Mouse (Mus musculus) right cerebral cortex, adult 2 months (tissue): Measurements from ENCODE around the gene Tex14.
"Not testable (repeated sequence)": the region's sequence is repeated elsewhere in the genome, so short reads cannot be mapped to it uniquely, and the experiment has no call there.

Source experiments
- DNase-seq, 2 experiments: peaks; one replicate each; pipeline ENCODE4 v3.0.0; 2021 to 2022; ENCODE audit warnings: low spot score in 2 of 2

The Tex14 gene

DNA sequence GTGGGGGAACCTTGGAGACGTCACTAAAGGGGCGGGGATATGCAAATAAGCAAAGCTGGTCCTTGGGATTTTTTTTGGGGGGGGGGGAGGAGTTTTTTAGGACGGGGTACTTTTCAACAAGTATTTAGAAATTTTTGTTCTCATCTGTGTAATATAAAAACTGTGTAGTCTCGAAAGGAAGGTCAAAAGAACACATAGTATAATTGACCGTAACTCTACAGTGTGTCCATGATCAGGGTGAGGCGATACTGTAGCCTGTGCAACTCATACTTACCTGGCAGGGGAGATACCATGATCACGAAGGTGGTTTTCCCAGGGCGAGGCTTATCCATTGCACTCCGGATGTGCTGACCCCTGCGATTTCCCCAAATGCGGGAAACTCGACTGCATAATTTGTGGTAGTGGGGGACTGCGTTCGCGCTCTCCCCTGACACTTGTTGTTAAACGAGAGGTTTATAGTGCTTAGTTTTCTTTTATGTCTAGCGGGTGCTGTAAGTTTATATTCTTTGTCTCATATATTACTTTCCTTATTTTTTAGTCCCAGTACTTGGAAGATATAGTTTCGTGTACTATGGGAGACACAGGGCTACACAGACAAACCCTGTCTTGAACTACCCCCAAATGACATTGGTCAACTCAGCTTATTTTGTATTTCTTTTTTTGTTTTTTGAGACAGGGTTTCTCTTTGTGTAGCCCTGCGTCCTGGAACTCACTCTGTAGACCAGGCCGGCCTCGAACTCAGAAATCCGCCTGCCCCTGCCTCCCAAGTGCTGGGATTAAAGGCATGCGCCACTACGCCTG is 21.8 kb downstream of the Tex14 start:
- peak; percentile 75 to 85 for DNase-seq

GRCm38 (mm10) chr11:87427273-87428050 is 22.6 kb downstream of the Tex14 start:
- no peak for DNase-seq

- DNase-seq, result no peak
Observed at GRCm38 (mm10) chr11:87428051-87428673, 23.3 kb downstream of the Tex14 start.

DNA sequence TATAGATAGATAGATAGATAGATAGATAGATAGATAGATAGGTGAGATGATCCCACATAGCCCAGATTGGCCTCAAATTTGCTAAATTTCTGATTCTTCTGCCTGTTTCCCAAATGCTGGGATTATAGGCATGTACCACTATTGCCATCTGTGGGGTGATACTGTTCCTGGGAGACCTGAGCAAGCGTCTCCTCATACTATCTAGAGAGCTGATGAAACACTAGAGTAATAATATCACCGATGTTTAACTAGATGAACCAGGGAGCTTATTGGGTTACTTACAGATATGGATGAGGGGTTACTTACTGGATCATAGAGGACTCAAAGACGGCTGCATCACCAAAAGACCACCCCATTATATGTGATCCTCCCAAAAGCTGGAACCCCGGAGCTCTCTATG is 24.5 kb downstream of the Tex14 start:
- DNase-seq, result no peak

- DNase-seq, result no peak
Observed at GRCm38 (mm10) chr11:87430374-87430773, 25.5 kb downstream of the Tex14 start.

GRCm38 (mm10) chr11:87431813-87432212 is 26.9 kb downstream of the Tex14 start:
- not testable (repeated sequence) for DNase-seq

DNA sequence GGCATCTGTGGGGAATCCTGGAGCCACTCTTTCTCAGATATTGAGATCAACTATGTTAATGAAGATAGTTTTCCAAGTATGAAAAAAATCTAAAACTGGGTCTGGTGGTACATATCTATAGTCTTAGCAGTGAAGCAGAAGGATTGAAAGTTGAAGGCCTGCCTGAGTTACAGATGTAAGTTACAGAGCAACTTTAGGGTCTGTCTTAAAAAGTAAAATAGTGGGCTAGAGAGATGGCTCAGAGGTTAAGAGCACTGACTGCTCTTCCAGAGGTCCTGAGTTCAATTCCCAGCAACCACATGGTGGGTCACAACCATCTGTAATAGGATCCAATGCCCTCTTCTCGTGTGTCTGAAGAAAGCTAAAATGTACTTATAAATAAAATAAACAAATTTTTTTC is 27.6 kb downstream of the Tex14 start:
- DNase-seq, result no peak

DNA sequence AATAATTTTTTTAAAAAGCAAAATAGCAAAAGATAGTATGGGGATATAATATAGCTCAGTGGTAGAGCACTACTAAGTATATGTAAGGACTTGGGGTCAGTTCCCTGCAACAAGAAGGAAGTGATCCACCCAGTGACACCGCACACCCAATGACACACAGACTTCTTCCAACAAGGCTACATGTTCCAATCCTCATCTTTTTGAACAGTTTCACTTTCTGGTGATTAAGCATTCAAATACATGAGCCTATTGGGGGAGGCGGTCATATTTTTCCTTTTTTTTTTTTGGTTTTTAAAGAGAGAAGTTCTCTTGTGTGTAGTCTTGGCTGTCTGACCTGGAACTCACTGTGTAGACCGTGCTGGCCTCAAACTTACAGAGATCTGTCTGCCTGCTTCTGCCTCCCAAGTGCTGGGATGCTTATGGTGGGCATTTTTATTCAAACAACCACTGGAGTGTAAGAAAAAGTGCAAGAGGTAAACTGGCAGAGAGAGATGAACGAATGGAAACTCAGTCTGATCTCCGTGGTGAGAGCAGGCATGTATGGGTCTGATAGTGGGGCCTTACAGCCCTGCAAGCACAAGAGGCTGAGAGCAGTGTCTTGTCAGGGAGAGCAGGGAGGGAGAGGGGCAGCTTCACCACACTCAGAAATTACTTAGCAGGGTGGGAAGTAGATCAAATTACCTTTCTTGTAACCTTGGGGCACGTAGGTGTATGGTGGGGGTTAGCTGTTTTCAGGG is 28.2 kb downstream of the Tex14 start:
- no peak for DNase-seq

DNA sequence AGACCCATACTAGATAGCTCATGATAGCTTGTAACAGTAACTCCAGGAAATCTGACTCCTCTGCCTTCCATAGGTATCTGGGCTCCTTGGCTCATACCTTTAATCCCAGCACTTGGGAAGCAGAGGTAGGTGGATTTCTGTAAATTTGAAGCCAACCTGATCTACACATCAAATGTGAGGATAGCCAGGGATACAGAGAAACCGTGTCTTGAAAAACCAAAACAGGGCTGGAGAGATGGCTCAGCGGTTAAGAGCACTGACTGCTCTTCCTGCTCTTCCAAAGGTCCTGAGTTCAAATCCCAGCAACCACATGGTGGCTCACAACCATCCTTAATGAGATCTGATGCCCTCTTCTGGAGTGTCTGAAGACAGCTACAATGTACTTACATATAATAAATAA is 30.2 kb downstream of the Tex14 start:
- not testable (repeated sequence) for DNase-seq

GRCm38 (mm10) chr11:87436326-87437232 is 31.7 kb downstream of the Tex14 start:
- DNase-seq, result no peak

- DNase-seq, result no peak
Observed at GRCm38 (mm10) chr11:87439796-87440420, 35.0 kb downstream of the Tex14 start.

GRCm38 (mm10) chr11:87442643-87443372 is 37.9 kb downstream of the Tex14 start:
- peak; percentile 74 to 76 for DNase-seq

DNA sequence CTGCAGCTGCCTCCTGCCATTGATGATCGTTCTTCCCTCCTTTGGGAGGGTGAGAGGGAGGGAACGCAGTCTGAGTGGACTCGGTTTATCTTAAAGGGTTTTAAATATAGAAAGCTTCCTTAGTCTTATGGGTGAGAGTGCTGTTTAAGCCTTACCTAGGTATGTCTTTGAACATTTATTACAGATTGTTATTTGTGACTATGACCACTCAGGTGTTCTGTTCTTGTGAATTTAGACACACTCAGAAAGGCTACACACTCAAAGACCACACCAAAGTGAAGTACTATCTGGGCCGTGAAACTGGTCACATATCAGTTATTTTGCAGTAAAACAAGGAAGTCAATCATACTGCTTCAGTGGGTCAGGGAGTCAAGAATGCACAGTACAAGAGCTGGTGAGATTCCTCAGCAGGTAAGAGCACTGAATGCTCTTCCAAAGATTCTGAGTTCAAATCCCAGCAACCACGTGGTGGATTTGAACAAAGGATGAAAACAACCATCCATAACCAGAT is 38.6 kb downstream of the Tex14 start:
- peak; percentile 47 for DNase-seq

DNA sequence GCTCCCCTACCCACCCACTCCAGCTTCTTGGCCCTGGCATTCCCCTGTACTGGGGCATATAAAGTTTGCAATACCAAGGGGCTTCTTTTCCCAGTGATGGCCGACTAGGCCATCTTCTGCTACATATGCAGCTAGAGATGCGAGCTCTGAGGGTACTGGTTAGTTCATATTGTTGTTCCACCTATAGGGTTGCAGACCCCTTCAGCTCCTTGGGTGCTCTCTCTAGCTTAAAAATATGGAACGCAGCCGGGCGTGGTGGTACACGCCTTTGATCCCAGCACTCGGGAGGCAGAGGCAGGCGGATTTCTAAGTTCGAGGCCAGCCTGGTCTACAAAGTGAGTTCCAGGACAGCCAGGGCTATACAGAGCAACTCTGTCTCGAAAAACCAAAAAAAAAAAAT is 39.2 kb downstream of the Tex14 start:
- not testable (repeated sequence) for DNase-seq

DNA sequence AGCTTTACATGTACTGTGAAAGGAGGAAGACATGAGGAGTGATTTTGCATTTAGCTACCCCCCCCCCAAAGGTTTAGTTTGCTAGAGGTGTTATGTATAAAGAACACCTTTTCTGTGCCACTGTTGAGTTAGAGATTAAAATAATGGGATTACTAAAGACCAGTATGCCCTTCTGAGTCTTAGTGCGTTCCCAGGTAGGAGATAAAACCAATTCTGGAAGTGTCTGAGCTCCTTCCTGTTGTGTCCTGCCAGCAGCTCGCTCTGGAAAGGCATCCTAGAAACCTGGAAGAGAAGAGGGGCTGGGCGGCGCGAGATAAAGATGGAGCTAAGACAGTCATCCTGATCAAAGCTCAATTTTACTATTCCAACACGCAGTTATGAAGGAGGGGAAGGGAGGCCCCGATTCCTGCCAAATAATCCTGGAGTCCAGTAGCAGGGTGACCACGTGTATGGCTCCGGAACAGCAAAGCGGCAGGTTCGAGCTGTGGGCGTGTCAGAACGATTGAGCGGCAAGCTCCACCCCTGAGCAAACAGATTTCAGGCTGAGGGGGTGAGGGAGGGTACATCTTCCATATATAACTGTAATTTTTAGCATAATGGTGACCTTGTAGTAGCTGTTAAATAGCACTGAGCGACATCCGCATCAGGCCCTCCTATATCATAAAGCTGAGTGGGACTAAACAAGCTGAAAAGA is 40.0 kb downstream of the Tex14 start:
- no peak for DNase-seq

GRCm38 (mm10) chr11:87445593-87445992 is 40.7 kb downstream of the Tex14 start:
- not testable (repeated sequence) for DNase-seq

- DNase-seq, result no peak
Observed at GRCm38 (mm10) chr11:87446159-87446558, 41.3 kb downstream of the Tex14 start.

DNA sequence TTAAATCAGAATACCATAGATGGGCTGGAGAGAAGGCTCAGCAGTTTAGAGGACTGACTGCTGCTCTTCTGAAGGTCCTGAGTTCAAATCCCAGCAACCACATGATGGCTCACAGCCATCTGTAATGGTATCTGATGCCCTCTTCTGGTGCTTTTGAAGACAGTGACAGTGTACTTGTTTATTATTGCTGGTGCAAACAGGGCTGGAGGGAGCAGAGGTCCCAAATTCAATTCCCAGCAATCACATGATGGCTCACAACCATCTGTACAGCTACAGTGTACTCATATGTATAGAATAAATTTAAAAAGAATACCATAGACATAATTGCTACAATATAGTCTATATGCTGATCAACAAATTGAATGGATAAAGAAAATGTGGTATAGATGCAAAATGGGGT is 42.6 kb downstream of the Tex14 start:
- no peak for DNase-seq

DNA sequence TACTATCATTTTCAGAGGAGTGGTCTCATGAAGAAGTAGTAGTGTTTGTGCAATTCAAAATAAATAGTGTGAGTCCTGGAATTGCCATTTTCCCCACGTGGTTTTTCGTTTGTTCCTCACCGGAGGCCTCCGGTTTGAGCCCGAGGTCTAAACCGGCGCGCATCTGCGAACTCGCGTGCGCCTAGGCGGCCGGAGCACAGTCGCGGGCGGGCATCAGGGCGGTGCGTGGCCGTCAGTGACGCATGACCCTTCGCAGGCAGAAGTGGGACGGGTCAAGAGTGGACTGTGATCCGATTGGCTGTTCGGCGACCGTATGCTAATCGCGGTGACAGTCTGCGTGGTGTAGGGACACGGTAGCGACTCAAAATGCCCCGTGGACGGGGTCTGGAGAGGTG is 43.2 kb downstream of the Tex14 start:
- peak; percentile 92 to 95 for DNase-seq
